Mouse (Mus musculus) c-Kit-positive CD71-positive TER-119-negative erythroid progenitor cells, embryonic 14.5 days (primary cell): ENCODE results near the gene Grin3b.
A peak's percentile ranks its signal among the peaks of the same experiment; 100 is the strongest.

Experiments
- DNase-seq: peaks from one replicate; pipeline ENCODE4 v3.0.0-alpha.2; 2013; ENCODE audit warnings: low read depth

Gene Grin3b

DNA sequence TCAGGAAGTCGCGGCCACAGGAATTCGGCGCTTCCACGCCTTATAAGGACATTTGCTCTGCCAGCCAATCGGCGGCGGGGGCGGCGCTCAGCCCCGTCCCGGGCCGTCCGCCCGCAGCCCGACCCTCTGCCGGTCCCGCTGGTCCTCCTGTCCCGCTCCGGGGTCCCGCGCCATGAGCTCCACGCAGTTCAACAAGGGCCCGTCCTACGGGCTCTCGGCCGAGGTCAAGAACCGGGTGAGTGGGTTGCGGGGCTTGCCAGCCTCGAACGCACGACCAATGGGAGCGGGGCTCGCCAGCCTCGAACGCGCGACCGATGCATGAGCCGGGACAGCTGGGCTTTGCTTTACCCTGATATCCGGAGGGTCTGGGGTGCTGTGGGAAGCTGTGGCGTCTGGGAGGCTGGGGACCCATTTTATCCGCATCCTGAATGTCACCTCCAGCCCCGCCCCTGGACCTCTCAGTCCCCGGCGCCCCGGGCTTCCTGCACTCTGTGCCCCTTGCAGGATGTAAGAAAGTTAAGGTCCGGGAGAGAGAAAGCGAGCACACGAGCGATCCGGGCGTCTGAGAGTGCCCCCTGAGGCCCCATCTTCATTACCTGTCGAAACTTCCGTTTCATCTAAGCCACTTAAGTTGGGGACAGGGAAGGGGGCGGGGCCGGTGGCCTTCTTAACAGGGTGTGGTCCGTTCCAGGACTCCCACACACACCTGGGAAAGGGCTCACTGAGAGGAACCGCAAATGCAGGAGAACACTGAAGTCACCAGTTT is 18.2 kb downstream of the Grin3b start, which contains the start of gene Cnn2:
Cnn2 (plus strand) TSS at position 79 of the 766 bp plus-strand sequence.
- DNase-seq: no peak

- no peak for DNase-seq
Observed at GRCm38 (mm10) chr10:79989272-79989786, 18.8 kb downstream of the Grin3b start.

- no peak for DNase-seq
Observed at GRCm38 (mm10) chr10:79989870-79990269, 19.4 kb downstream of the Grin3b start.

DNA sequence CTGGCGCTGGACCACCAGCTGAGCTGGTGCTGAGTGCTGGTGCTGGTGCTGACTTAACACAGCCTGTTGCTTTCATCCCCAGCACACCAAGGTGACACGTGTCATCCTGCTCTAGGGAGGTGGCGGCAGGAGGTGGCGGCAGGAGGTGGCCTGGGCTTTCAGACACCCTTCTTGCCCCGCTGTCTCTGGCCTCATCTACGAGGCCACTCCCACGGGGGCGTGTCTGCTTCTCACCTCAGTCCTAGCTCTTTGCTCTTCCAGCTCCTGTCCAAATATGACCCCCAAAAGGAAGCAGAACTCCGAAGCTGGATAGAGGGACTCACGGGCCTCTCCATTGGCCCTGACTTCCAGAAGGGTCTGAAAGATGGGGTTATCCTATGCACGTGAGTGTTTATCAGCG is 20.6 kb downstream of the Grin3b start:
- DNase-seq: no peak

GRCm38 (mm10) chr10:79991548-79991947 is 21.0 kb downstream of the Grin3b start:
- DNase-seq: no peak

GRCm38 (mm10) chr10:79994397-79995115 is 24.0 kb downstream of the Grin3b start:
- no peak for DNase-seq

DNA sequence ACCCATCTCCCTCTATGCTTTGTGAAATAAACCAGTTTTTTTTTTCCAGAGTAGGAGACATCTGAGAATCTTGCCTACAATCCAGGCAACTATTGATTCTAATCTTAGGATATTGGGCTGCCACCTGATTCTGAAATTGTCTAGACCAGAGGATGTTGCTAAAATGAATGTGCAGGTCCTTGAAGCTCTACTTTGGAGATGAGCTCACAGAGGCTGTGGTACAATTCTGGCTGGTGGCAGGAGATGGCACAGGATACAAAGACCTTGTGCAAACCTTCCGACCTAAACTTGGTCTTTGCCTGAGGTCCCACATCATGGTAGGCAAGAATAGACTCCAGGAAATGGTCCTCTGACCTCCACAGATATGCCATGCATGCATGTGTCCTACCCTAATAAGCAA is 25.1 kb downstream of the Grin3b start:
- DNase-seq: no peak

DNA sequence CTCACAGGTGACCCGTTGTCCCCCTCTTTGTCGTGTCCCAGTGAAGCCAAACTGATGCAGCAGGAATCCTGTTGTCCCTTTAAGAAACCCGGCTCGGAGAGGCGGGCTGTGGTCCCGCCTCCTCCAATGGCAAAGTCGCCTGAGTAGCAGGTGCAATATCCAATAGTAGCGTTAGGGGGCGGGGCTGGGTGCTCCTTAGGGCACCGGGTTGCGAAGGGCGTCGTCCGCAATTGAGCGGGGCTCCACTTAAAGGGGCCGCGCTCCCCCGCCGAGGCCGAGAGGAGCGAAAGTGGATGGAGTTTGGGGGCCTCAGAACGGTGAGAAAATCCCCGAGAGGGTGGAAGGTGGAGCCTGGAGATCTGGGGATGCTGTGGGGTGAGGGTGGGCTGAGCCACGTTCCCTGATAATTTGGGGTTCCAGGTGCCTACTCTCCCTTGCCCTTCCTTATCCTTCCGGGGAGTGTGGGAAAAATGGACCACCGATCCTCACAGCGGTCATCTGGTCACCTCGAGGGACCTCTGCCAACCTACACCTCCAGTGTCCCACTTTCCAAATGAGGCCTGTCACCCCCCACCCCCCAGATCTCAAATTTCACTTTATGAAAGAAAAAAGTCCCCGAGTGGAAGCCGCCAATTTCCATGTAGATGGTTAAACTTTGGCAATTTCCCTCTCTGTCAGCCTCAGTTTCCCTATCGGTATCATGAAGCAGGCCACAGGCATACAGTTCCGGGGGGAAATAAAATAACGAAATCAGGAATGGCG is 25.9 kb downstream of the Grin3b start, which contains the start of gene Abca7:
Abca7 (plus strand) TSS at position 223 of the 762 bp plus-strand sequence.
- peak; percentile 96 for DNase-seq

DNA sequence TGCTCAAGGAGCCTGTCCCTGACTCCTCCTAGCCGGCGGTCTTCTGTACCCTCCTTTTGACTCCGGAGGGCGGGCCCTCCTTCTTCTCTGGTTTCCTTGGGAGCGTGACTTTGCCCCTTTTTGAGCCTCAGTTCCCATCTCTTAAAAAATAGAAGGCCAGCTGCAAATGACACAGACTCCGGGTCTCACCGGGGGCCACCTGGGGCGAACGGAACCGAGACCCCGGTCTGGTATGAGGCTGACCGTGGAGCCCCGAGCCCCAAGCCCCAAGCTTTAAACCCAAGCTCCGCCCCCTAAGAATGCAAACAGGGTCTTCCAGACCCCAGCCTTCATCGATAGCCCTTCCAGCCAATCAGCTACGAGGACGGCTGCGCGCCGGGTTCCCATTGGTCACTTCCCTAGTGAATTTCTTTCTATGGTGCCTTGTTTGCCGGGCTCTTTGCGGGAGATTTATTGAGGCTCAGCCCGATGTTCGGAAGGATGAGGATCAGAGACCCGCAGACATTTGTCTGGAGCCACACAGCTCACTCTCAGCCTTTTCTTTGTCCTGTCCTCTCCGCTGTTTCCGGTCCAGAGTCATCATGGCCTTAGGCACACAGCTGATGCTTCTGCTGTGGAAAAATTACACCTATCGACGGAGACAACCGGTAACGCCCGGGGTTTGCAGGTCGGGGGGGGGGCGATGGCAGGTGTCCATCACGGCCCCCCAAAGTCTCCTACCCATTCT is 26.7 kb downstream of the Grin3b start:
- peak; percentile 77 for DNase-seq

- DNase-seq: no peak
Observed at GRCm38 (mm10) chr10:79997819-79998218, 27.3 kb downstream of the Grin3b start.

- no peak for DNase-seq
Observed at GRCm38 (mm10) chr10:80001945-80002344, 31.4 kb downstream of the Grin3b start.

GRCm38 (mm10) chr10:80002829-80003228 is 32.3 kb downstream of the Grin3b start:
- DNase-seq: no peak

DNA sequence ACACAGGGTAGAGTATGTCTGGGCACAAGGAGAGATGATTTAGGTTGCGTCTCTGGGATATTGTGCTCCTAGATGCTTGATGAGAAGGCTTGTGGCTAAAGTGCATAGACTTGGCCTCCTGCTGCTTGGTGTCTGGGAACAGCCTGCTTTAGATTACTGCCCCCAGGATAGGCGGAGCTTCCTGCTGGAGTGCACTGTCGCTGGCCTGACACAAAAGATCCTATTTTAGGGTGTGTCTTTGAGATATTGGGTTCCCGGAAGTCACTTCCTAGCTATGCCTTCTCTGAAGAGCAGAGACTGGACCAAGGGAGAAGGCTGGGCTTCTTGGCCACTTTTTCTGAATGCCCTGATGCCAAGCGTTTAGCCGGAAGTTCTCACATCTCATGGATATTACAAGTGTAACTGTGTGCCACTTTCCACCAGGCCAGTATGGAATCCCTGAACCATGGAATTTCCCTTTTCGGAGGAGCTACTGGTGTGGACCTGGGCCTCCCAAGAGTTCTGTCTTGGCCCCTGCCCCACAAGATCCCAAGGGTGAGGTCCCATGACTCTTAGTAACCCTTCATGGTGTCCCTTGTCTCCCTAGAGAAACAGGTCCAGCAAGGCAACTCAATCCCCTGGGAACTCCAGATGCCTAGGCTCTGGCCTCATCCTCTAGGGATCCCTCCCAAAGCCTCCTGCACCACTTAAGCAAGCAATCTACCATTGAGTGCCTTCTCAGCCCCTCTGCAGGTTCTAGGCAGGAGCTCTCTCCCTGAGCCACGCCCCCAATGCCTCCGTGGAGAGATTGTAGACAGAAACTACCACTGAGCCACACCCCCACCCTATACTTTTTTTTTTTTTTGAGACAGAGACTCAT is 33.1 kb downstream of the Grin3b start:
- DNase-seq: peak; percentile 67

GRCm38 (mm10) chr10:80004233-80004705 is 33.8 kb downstream of the Grin3b start:
- DNase-seq: no peak

GRCm38 (mm10) chr10:80011740-80012139 is 41.2 kb downstream of the Grin3b start:
- no peak for DNase-seq

GRCm38 (mm10) chr10:80013609-80014008 is 43.1 kb downstream of the Grin3b start:
- DNase-seq: no peak

DNA sequence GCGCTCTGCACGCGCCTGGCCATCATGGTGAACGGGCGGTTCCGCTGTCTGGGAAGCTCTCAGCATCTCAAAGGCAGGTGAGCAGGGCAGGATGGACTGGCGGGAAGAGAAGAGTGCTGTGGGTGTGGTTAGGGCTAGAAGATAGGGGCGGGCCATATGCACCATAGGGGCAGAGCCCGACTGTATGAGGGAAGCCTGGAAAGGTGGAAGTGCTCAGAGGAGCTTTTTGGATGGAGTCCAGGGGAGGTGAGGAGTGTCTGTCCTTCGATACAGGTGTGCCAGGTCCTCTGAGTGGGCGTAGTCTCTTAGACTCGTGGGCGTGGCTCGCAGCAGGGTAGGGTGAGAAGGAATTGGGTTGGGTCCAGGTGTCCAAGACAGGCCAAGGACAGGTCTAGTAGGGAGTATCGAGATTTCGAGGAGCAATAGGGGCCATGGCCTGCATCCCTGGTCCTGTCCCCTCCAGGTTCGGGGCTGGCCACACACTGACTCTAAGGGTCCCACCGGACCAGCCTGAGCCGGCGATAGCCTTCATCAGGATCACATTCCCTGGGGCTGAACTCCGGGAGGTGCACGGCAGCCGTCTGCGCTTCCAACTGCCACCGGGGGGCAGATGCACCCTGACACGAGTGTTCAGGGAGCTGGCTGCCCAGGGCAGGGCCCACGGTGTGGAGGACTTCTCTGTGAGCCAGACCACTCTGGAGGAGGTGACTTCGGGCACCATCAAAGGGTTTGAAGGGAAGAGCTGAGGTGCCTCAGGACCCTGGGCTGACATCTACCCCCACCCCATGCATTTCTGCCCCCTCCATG is 44.2 kb downstream of the Grin3b start:
- no peak for DNase-seq

- DNase-seq: no peak
Observed at GRCm38 (mm10) chr10:80015583-80015982, 45.1 kb downstream of the Grin3b start.

DNA sequence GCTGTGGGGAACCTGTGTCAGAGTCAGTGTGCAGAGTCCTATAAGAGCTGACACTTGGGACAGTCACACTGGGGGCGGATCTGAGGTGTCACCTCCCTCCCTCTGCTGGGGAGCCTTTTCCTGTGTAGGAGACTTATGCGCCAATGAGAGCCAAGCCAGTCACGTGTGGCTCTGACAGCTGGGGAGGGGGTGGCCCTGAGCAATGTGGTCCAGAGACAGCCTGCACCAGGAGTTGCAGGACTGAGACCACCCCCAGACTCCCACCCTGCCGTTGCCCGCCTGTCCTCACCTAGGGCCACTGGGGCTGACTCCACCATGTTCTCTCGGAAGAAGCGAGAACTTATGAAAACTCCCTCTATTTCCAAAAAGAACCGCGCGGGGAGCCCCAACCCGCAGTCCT is 46.0 kb downstream of the Grin3b start, which contains the start of gene Arhgap45:
Arhgap45 (plus strand) TSS at position 143 of the 400 bp plus-strand sequence.
- peak; percentile 77 for DNase-seq
